Mouse (Mus musculus) lung, embryonic 15.5 days (tissue): ENCODE measurements around the gene Ttll11. TPM values are rescaled to one million over a fixed set of nuclear protein-coding genes. Genes with fewer than 3 reads are reported as not detected.

Experiments
- ATAC-seq: fragments of 200-750 bp; cut with Nextera tagmentation; 2 replicates; pipeline ENCODE4 v1.8.0; 2017; ENCODE audit warnings: moderate number of reproducible peaks, borderline replicate concordance; ENCODE audit not compliant: low FRiP score, low TSS enrichment; ENCODE audit errors: extremely low read depth
- H3K27ac ChIP-seq: fragments of 300-500 bp; sonication (generic); 2 replicates; pipeline ENCODE4 v1.5.1; 2015; ENCODE audit warnings: moderate library complexity, mild to moderate bottlenecking, inconsistent platforms
- H3K27me3 ChIP-seq: fragments of 300-500 bp; sonication (generic); 2 replicates; pipeline ENCODE4 v1.6.1; 2015; ENCODE audit warnings: inconsistent platforms
- H3K36me3 ChIP-seq: fragments of 300-500 bp; sonication (generic); 2 replicates; pipeline ENCODE4 v1.6.1; 2015; ENCODE audit warnings: inconsistent platforms
- H3K4me1 ChIP-seq: fragments of 300-500 bp; sonication (generic); 2 replicates; pipeline ENCODE4 v1.6.1; 2015; ENCODE audit warnings: inconsistent platforms
- H3K4me2 ChIP-seq: fragments of 300-500 bp; sonication (generic); 2 replicates; pipeline ENCODE4 v1.6.1; 2015; ENCODE audit warnings: inconsistent platforms, mild to moderate bottlenecking, moderate library complexity
- H3K4me3 ChIP-seq: fragments of 300-500 bp; sonication (generic); 2 replicates; pipeline ENCODE4 v1.5.1; 2015; ENCODE audit warnings: mild to moderate bottlenecking, inconsistent platforms
- H3K9ac ChIP-seq: fragments of 300-500 bp; sonication (generic); 2 replicates; pipeline ENCODE4 v1.6.1; 2015; ENCODE audit warnings: inconsistent platforms
- H3K9me3 ChIP-seq: fragments of 300-500 bp; sonication (generic); 2 replicates; pipeline ENCODE4 v1.6.1; 2016; ENCODE audit warnings: inconsistent platforms
- WGBS: fragments of 180-500 bp; shearing (Covaris S2); methylation state at CpG from one replicate; pipeline ENCODE4 v1.1.7; 2015; 5-methylcytosine and 5-hydroxymethylcytosine counted together
- polyA plus RNA-seq: library from polyadenylated mRNA; unstranded; fragments of >200 nt; fragmentation: Nextera tagmentation; extraction: Ambion mirVana; gene quantifications from 2 replicates; pipeline ENCODE4 v1.2.1, GENCODE M21; 2015

Gene Ttll11
- polyA plus RNA-seq, 1 experiment from 2014 or later, result 0.77 TPM

GRCm38 (mm10) chr2:35863284-35863683, 116.4 kb downstream of the Ttll11 start:
- no peak overlapping the region for H3K4me2 ChIP-seq
- H3K4me3 ChIP-seq, result no peak overlapping the region
- peaks cover 17% of the 10 kb centered on the region; the same call in 1 of the 2 replicates for H3K4me1 ChIP-seq
- ATAC-seq, result no peak
- 67% methylated on average over 4 of the region's 4 CpGs for WGBS
- no peak overlapping the region for H3K27ac ChIP-seq
- no peak overlapping the region for H3K9ac ChIP-seq
- H3K9me3 ChIP-seq, result no peaks in the 10 kb centered on the region
- no peaks in the 10 kb centered on the region for H3K27me3 ChIP-seq
- H3K36me3 ChIP-seq, result no peaks in the 10 kb centered on the region

- WGBS, result 41% methylated on average over 7 of the region's 7 CpGs
- ATAC-seq, result peak; percentile 52
- H3K27me3 ChIP-seq, result no peaks in the 10 kb centered on the region
Observed at GRCm38 (mm10) chr2:35861185-35861584, 118.5 kb downstream of the Ttll11 start.

GRCm38 (mm10) chr2:35860394-35860744, 119.3 kb downstream of the Ttll11 start:
- H3K9ac ChIP-seq, result no peak overlapping the region
- H3K4me2 ChIP-seq, result no peak overlapping the region
- peaks cover 17% of the 10 kb centered on the region; the same call in 1 of the 2 replicates for H3K4me1 ChIP-seq
- no peak overlapping the region for H3K4me3 ChIP-seq
- WGBS, result 30% methylated on average over 10 of the region's 10 CpGs
- H3K36me3 ChIP-seq, result no peaks in the 10 kb centered on the region
- ATAC-seq, result no peak
- no peaks in the 10 kb centered on the region for H3K27me3 ChIP-seq
- no peak overlapping the region for H3K27ac ChIP-seq
- H3K9me3 ChIP-seq, result no peaks in the 10 kb centered on the region

More at GRCm38 (mm10) chr2:35861185-35861584, 118.5 kb downstream of the Ttll11 start:
- peaks cover 17% of the 10 kb centered on the region; the same call in 1 of the 2 replicates for H3K4me1 ChIP-seq
- H3K9me3 ChIP-seq, result no peaks in the 10 kb centered on the region
- no peak overlapping the region for H3K4me2 ChIP-seq
- no peak overlapping the region for H3K4me3 ChIP-seq
- no peak overlapping the region for H3K27ac ChIP-seq
- no peak overlapping the region for H3K9ac ChIP-seq
- no peaks in the 10 kb centered on the region for H3K36me3 ChIP-seq

DNA sequence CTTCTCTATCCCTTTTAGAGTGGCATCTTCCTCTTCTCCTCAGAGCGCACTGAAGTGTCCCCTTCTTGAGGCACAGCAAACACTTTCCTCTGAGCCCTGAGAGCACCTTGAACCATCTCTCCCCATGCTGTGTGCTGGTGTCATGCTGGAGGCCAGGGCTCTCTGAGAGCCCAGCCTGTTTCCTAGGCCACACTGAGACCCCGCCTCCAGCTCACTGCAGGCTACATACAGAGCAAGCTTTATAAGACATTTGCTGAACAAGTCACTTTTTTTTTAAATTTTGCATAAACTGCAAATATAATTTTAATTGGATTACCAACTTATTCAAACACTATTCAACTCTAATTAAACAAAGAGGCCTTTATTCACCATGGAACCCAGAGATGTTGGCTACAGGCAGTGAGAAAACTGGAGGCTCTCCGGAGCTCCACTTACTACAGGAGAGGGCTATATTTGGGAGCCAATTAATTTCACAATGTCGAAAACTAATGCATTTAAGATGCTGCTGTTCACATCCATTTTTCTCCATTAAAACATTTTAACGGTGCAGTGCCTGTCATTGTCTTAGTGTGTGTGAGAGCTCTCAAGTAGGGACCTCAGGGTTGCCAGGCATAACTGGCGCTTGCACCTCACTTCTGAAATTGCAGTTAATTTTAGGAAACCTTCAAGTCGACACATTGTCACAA, 119.9 kb downstream of the Ttll11 start:
- Histone ChIP-seq H3K27ac (no peak overlapping the region), H3K9ac (no peak overlapping the region), H3K4me1 (peaks cover 17% of the 10 kb centered on the region; the same call in 1 of the 2 replicates), H3K27me3 (no peaks in the 10 kb centered on the region), H3K9me3 (no peaks in the 10 kb centered on the region), H3K4me2 (no peak overlapping the region), H3K4me3 (no peak overlapping the region), H3K36me3 (no peaks in the 10 kb centered on the region)
- 41% methylated on average over 7 of the region's 7 CpGs for WGBS
- no peak for ATAC-seq

DNA sequence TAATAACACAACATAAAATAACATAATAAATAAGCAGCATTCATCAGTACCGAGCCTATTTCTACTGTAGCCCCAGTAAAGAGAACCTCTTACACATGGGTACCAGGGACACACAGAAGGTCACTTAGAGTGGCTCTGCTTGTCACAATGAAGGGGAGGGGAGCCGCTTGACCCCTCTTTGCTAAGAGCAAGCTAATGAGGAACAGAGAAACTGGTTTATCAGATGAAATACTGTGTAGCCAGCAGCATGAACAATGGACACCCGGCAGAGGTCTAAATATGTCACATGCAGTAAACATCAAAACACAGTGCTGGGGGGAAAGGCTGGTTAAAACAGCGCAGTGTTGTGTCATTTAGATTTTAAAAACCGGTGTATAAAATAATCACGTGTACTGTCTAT, 121.4 kb downstream of the Ttll11 start:
- Histone ChIP-seq H3K27me3 (no peaks in the 10 kb centered on the region), H3K4me1 (peaks cover 17% of the 10 kb centered on the region; the same call in 1 of the 2 replicates), H3K36me3 (no peaks in the 10 kb centered on the region), H3K9me3 (no peaks in the 10 kb centered on the region), H3K4me2 (no peak overlapping the region), H3K27ac (no peak overlapping the region), H3K9ac (no peak overlapping the region), H3K4me3 (no peak overlapping the region)
- 42% methylated on average over 6 of the region's 6 CpGs for WGBS
- ATAC-seq, result no peak

DNA sequence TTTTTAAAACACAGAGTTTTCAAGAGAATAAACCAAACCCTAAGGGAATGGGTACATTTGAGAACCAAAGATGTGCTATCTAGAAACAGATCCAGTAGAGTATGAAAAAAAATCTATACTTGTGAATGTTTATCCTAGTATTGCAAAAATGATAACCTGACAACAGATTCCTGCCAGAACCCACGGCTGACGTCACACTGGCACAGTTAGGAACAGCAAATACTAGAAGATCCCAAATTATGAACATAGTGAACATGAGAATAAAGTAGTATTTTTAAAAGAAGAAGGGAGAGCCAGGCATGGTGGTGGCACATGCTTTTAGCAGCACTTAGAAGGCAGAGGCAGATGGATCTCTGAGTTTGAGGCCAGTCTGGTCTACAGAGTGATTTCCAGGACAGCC, 122.8 kb downstream of the Ttll11 start:
- no peaks in the 10 kb centered on the region for H3K36me3 ChIP-seq
- H3K4me1 ChIP-seq, result peaks cover 17% of the 10 kb centered on the region; the same call in 1 of the 2 replicates
- H3K4me2 ChIP-seq, result no peak overlapping the region
- WGBS, result 40% methylated on average over 2 of the region's 2 CpGs
- no peak overlapping the region for H3K9ac ChIP-seq
- no peak overlapping the region for H3K27ac ChIP-seq
- no peaks in the 10 kb centered on the region for H3K9me3 ChIP-seq
- no peak overlapping the region for H3K4me3 ChIP-seq
- no peaks in the 10 kb centered on the region for H3K27me3 ChIP-seq
- no peak for ATAC-seq

DNA sequence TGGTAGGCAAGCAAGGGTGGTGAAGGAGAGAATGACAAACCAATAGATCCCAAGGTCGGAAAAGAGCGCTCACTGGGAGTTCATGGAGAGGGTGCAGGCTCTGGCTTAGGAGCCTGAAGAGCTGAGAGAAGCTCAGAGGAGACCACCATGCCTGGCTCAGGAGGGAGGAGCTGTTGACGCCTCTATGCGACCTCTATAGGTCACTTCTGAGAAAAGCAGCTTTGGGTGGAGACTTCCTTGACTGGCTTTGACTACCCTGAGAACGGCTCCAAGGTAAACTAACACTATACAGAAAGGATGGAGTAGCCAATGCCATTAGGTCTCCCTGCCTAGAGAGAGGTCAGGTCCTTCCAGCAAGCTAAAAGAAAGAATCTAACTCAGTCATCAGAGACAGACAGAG, 124.8 kb downstream of the Ttll11 start:
- Histone ChIP-seq H3K9ac (no peak overlapping the region), H3K27me3 (peaks cover 4% of the 10 kb centered on the region; the same call in 1 of the 2 replicates), H3K27ac (no peak overlapping the region), H3K36me3 (no peaks in the 10 kb centered on the region), H3K4me1 (peaks cover 11% of the 10 kb centered on the region; the same call in 1 of the 2 replicates), H3K9me3 (no peaks in the 10 kb centered on the region), H3K4me3 (no peak overlapping the region), H3K4me2 (no peak overlapping the region)
- WGBS, result 31% methylated on average over 5 of the region's 5 CpGs
- ATAC-seq, result no peak

DNA sequence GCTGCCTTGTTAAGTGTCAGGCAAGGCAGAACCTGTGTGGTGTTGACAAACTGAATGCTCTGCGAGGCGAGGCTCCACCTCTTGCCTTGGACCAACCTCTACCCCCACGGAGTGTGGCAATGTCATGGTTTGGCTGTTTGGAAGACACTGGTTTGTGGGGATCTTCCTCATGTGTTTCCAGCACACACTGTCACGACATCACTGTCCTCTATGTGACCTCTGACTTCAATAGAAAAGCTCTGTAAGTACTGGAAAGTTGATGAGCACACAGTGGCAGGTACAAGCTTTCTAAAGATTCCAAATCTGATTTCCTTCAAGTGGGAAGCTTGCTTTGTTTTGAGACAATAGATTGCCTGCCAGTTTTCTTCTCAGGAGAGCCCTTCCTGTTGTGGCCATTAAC, 126.7 kb downstream of the Ttll11 start:
- Histone ChIP-seq H3K4me1 (peaks cover 6% of the 10 kb centered on the region; the same call in 1 of the 2 replicates), H3K4me3 (no peak overlapping the region), H3K36me3 (no peaks in the 10 kb centered on the region), H3K27ac (no peak overlapping the region), H3K9me3 (no peaks in the 10 kb centered on the region), H3K4me2 (no peak overlapping the region), H3K27me3 (peaks cover 4% of the 10 kb centered on the region; the same call in 1 of the 2 replicates), H3K9ac (no peak overlapping the region)
- no peak for ATAC-seq
- 64% methylated on average over 4 of the region's 4 CpGs for WGBS

DNA sequence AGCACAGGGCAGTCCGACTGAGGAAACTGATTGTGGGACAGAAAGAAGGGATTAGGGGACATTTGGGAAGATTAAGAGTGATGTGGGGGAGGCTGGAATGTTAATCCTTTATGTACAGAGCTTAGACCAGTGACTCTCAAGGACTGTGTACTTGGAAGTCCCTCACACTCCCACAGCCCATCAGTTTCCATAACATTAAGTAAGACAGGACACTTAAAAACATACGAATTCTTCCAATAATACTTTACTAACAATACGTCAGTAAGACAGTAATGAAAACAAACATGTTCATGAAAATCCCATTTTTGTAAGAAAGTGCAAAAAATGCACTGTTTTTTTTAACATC, 127.6 kb downstream of the Ttll11 start:
- no peak for ATAC-seq
- 34% methylated on average over 3 of the region's 3 CpGs for whole genome bisulfite sequencing

DNA sequence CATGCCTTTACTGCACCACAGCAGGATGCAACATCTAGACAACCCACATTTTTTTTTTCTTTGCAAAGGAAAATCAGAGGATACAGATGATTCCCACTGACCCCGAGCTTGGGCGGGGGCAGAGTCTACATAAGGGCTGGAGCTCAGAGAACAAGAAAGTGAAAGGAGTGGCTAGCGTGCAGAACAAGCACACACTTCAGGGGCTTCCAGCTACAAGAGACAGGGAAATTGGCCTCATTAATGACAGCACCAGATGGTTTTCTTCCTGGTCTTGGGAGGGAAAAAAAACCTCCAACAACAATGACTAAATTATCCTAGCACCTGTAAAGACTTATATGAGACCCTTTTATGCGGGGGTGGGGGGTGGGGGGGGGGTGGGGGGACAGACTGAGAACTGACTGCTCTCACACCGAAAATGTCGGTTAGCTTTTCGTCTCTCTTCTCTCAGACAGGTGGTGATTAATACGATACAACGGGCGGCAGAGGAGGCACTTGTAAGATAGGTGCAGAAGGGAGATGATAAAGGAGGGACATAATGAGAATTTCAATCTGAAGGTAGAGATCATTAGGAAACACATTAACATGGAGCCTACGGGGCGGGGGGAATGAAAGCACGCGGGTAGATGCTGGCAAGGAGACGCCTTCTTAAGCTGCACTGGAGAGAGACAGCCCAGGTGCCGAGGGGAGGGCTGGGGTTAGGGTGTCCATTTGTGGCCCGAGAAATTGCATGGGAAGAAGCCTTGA, 128.1 kb downstream of the Ttll11 start:
- Histone ChIP-seq H3K27me3 (peaks cover 4% of the 10 kb centered on the region; the same call in 1 of the 2 replicates), H3K4me2 (no peak overlapping the region), H3K9ac (no peak overlapping the region), H3K9me3 (no peaks in the 10 kb centered on the region), H3K36me3 (no peaks in the 10 kb centered on the region), H3K4me1 (peaks cover 6% of the 10 kb centered on the region; the same call in 1 of the 2 replicates), H3K27ac (no peak overlapping the region), H3K4me3 (no peak overlapping the region)
- WGBS, result 22% methylated on average over 17 of the region's 17 CpGs
- no peak for ATAC-seq

More for the DNA sequence above, 127.6 kb downstream of the Ttll11 start:
- no peak overlapping the region for H3K4me2 ChIP-seq
- H3K27me3 ChIP-seq, result peaks cover 4% of the 10 kb centered on the region; the same call in 1 of the 2 replicates
- no peaks in the 10 kb centered on the region for H3K36me3 ChIP-seq
- no peak overlapping the region for H3K27ac ChIP-seq
- H3K4me3 ChIP-seq, result no peak overlapping the region
- no peak overlapping the region for H3K9ac ChIP-seq
- peaks cover 6% of the 10 kb centered on the region; the same call in 1 of the 2 replicates for H3K4me1 ChIP-seq
- no peaks in the 10 kb centered on the region for H3K9me3 ChIP-seq

DNA sequence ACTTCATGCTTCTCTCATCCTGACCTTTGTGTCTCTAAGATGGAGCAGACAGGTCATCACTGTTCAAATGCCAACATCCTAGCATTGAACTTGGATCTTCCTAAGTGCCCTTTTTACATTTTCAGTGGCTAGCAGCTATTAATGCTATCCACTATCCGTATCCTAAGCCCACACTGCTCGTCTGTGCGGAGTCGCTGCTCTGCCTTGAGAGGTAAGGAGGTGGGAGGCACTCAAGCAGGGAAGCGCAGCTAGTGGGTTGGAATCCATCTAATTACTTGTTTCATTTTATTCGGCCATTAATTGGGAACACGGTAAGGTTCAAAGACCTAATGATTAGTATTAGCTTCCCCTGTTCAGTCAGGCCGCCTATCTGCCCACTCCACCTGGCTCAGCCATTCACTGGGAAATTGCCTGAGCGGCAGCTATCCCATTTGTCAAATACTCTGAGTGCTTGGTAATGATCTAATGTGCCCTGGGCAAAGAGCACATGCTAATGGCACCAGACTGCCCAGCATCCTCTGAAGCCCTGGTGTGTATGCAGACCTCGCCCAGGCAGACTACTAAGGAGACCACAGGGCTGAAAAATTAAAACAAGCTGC, 130.0 kb downstream of the Ttll11 start:
- Histone ChIP-seq H3K27ac (no peak overlapping the region), H3K4me3 (no peak overlapping the region), H3K27me3 (peaks cover 4% of the 10 kb centered on the region; the same call in 1 of the 2 replicates), H3K4me2 (no peak overlapping the region), H3K9ac (no peak overlapping the region), H3K4me1 (peaks cover 6% of the 10 kb centered on the region; the same call in 1 of the 2 replicates), H3K36me3 (no peaks in the 10 kb centered on the region), H3K9me3 (no peaks in the 10 kb centered on the region)
- no peak for ATAC-seq
- WGBS, result 60% methylated on average over 10 of the region's 10 CpGs
